Mouse (Mus musculus) embryonic facial prominence, embryonic 13.5 days (tissue): ENCODE data around the gene Olfr992. TPM values are rescaled to one million over a fixed set of nuclear protein-coding genes. Genes with fewer than 3 reads are reported as not detected.
"Not testable (repeated sequence)": the region's sequence is repeated elsewhere in the genome, so short reads cannot be mapped to it uniquely, and the experiment has no call there.

Source experiments
- ATAC-seq: fragments of 200-750 bp; cut with Nextera tagmentation; 2 replicates; pipeline ENCODE4 v1.8.0; 2017; ENCODE audit warnings: low read depth; ENCODE audit not compliant: insufficient number of reproducible peaks, insufficient read depth, low FRiP score, low TSS enrichment
- H3K27ac ChIP-seq: fragments of 300-500 bp; sonication (generic); 2 replicates; pipeline ENCODE4 v1.5.1; 2015; ENCODE audit warnings: moderate library complexity, mild to moderate bottlenecking, inconsistent platforms
- H3K27me3 ChIP-seq: fragments of 300-500 bp; sonication (generic); 2 replicates; pipeline ENCODE4 v1.6.1; 2015; ENCODE audit warnings: mild to moderate bottlenecking, inconsistent platforms
- H3K36me3 ChIP-seq: fragments of 300-500 bp; sonication (generic); 2 replicates; pipeline ENCODE4 v1.6.1; 2015; ENCODE audit warnings: mild to moderate bottlenecking, inconsistent platforms
- H3K4me1 ChIP-seq: fragments of 300-500 bp; sonication (generic); 2 replicates; pipeline ENCODE4 v1.6.1; 2015; ENCODE audit warnings: inconsistent platforms
- H3K4me2 ChIP-seq: fragments of 300-500 bp; sonication (generic); 2 replicates; pipeline ENCODE4 v1.6.1; 2015; ENCODE audit warnings: moderate library complexity, mild to moderate bottlenecking, inconsistent platforms
- H3K4me3 ChIP-seq: fragments of 300-500 bp; sonication (generic); 2 replicates; pipeline ENCODE4 v1.5.1; 2015; ENCODE audit warnings: mild to moderate bottlenecking, inconsistent platforms
- H3K9ac ChIP-seq: fragments of 300-500 bp; sonication (generic); 2 replicates; pipeline ENCODE4 v1.6.1; 2015; ENCODE audit warnings: mild to moderate bottlenecking, inconsistent platforms
- H3K9me3 ChIP-seq: fragments of 300-500 bp; sonication (generic); 2 replicates; pipeline ENCODE4 v1.6.1; 2016; ENCODE audit warnings: inconsistent platforms
- WGBS: fragments of 180-500 bp; shearing (Covaris S2); methylation state at CpG from one replicate; pipeline ENCODE4 v1.1.7; 2015; ENCODE audit warnings: mixed read lengths; 5-methylcytosine and 5-hydroxymethylcytosine counted together
- polyA plus RNA-seq: library from polyadenylated mRNA; unstranded; fragments of >200 nt; fragmentation: Nextera tagmentation; extraction: Ambion mirVana; gene quantifications from 2 replicates; pipeline ENCODE4 v1.2.1, GENCODE M21; 2015

The Olfr992 gene
- polyA plus RNA-seq, result not detected in 2 replicates

- H3K27ac ChIP-seq, result no peak within 1 kb of the TSS
- H3K27me3 ChIP-seq, result no peaks in the 10 kb centered on the region
- no peaks in the 10 kb centered on the region for H3K4me1 ChIP-seq
- H3K9ac ChIP-seq, result no peak within 1 kb of the TSS
- WGBS, result 53% methylated on average over 2 of the region's 2 CpGs
- no peak within 1 kb of the TSS for H3K4me3 ChIP-seq
- no peak within 1 kb of the TSS for H3K4me2 ChIP-seq
- H3K9me3 ChIP-seq, result no peaks in the 10 kb centered on the region
- no peaks in the 10 kb centered on the region for H3K36me3 ChIP-seq
- ATAC-seq, result no peak
Measured at GRCm38 (mm10) chr2:85409369-85409768, at the start of gene Olfr992. Olfr992 (minus strand) TSS chr2:85409469.

GRCm38 (mm10) chr2:85443539-85443938, 34.3 kb upstream of the Olfr992 start, which contains the start of gene Olfr995:
Olfr995 (minus strand) TSS chr2:85443639.
- H3K4me3 ChIP-seq, result no peak within 1 kb of the TSS
- H3K36me3 ChIP-seq, result no peaks in the 10 kb centered on the region
- no peak within 1 kb of the TSS for H3K9ac ChIP-seq
- H3K27me3 ChIP-seq, result no peaks in the 10 kb centered on the region
- no peaks in the 10 kb centered on the region for H3K9me3 ChIP-seq
- no peak within 1 kb of the TSS for H3K4me2 ChIP-seq
- WGBS, result 25% methylated on average over 1 of the region's 1 CpGs
- H3K27ac ChIP-seq, result no peak within 1 kb of the TSS
- H3K4me1 ChIP-seq, result no peaks in the 10 kb centered on the region
- ATAC-seq, result no peak

GRCm38 (mm10) chr2:85442546-85442945, 33.3 kb upstream of the Olfr992 start:
- ATAC-seq, result no peak
- H3K9me3 ChIP-seq, result no peaks in the 10 kb centered on the region
- H3K27me3 ChIP-seq, result no peaks in the 10 kb centered on the region
- no peaks in the 10 kb centered on the region for H3K36me3 ChIP-seq
- no peak overlapping the region for H3K4me2 ChIP-seq
- no peaks in the 10 kb centered on the region for H3K4me1 ChIP-seq
- no peak overlapping the region for H3K27ac ChIP-seq
- H3K4me3 ChIP-seq, result no peak overlapping the region
- H3K9ac ChIP-seq, result no peak overlapping the region

DNA sequence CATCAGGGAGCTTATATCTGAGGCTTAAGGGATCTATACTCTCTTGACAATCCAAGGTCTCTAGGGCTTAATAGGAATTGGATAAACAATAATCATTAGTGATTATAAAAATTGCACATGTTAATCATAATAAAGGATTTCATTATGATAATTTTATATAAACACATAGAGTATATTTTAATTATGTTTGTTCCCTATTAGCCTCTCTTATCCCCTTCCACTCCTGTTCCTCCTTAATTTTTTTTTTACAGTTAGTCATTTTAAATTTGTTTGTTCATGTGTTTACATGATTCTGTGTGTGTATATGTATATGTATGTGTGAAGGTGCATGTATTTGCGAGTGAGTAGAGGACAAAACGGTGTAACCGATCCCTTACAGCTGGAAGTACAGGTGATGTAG, 27.1 kb upstream of the Olfr992 start, which contains the start of gene Olfr994:
Olfr994 (minus strand) TSS at position 101 of the 400 bp plus-strand sequence.
- Histone ChIP-seq H3K4me3 (no peak within 1 kb of the TSS), H3K4me1 (no peaks in the 10 kb centered on the region), H3K9ac (no peak within 1 kb of the TSS), H3K9me3 (no peaks in the 10 kb centered on the region), H3K27me3 (no peaks in the 10 kb centered on the region), H3K4me2 (no peak within 1 kb of the TSS), H3K27ac (no peak within 1 kb of the TSS), H3K36me3 (no peaks in the 10 kb centered on the region)
- 93% methylated on average over 3 of the region's 3 CpGs for WGBS
- ATAC-seq, result no peak

- Histone ChIP-seq H3K4me3 (no peak overlapping the region), H3K27ac (no peak overlapping the region), H3K4me2 (no peak overlapping the region), H3K36me3 (no peaks in the 10 kb centered on the region), H3K9ac (no peak overlapping the region), H3K4me1 (no peaks in the 10 kb centered on the region), H3K27me3 (no peaks in the 10 kb centered on the region), H3K9me3 (no peaks in the 10 kb centered on the region)
- 78% methylated on average over 1 of the region's 1 CpGs for WGBS
- no peak for ATAC-seq
Measured at GRCm38 (mm10) chr2:85425893-85426292, 16.6 kb upstream of the Olfr992 start.

DNA sequence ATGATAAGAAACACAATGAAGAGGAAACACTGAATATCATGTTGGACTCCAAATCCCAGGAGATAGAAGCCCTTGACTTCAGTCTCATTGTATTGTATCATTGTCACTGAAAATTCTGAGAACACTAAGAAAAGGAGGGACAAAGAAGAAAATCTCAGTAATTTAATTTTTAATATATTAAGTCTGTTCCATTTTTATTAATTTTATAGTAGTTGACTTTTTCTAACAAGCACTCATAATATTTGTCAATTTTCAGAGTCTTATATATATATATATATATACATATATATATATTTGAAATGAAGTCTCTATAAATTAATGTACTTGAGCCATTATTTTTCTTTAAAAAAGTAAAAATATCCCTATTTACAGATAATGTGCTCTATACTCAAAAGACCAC, 5.5 kb upstream of the Olfr992 start, which contains the start of gene Olfr993:
Olfr993 (minus strand) TSS at position 101 of the 400 bp plus-strand sequence.
- H3K27me3 ChIP-seq, result no peaks in the 10 kb centered on the region
- no peaks in the 10 kb centered on the region for H3K9me3 ChIP-seq
- no peaks in the 10 kb centered on the region for H3K36me3 ChIP-seq
- no peak within 1 kb of the TSS for H3K9ac ChIP-seq
- H3K4me1 ChIP-seq, result no peaks in the 10 kb centered on the region
- no peak within 1 kb of the TSS for H3K4me2 ChIP-seq
- H3K27ac ChIP-seq, result no peak within 1 kb of the TSS
- H3K4me3 ChIP-seq, result no peak within 1 kb of the TSS
- ATAC-seq, result no peak

DNA sequence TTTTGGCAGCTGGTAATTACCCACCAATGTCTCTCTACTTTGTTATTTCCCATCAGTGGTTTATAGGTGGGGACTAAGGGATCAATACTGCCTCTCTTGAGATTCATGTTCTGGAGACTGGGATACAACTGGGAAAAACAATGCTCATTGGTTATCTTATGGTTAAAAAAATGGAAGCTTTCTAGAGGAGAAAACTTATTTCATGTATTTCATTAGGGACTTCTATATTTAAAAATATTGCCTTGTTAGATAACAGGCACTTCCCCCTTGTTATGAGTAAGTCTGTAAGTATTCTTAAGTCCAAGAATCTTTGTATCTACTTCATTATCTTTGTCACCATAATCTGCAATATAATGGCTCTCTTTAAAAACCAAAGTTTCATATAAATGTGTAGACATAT, 46.1 kb downstream of the Olfr992 start, which contains the start of gene Olfr988:
Olfr988 (minus strand) TSS at position 101 of the 400 bp plus-strand sequence.
- H3K4me3 ChIP-seq, H3K4me1 ChIP-seq, H3K9me3 ChIP-seq, H3K9ac ChIP-seq, H3K4me2 ChIP-seq, H3K27ac ChIP-seq, H3K36me3 ChIP-seq, ATAC-seq, H3K27me3 ChIP-seq: not testable (repeated sequence)

Other genes starting within 250 kb of the Olfr992 start
- 0.59 and 0.61 TPM in 2 replicates for gene Lrrc55, start 212.3 kb downstream of the Olfr992 start, polyA plus RNA-seq
- gene Olfr987, start 70.2 kb downstream of the Olfr992 start, polyA plus RNA-seq, result not detected in 2 replicates
- not detected in 2 replicates for gene Olfr988, start 46.2 kb downstream of the Olfr992 start, polyA plus RNA-seq
- gene Olfr993, start 5.4 kb upstream of the Olfr992 start, polyA plus RNA-seq, result not detected in 2 replicates
- gene Olfr994, start 27.0 kb upstream of the Olfr992 start, polyA plus RNA-seq, result not detected in 2 replicates
- gene Olfr995, start 34.2 kb upstream of the Olfr992 start, polyA plus RNA-seq, result not detected in 2 replicates
- gene 4833423E24Rik, start 109.6 kb upstream of the Olfr992 start, polyA plus RNA-seq, result 1.6 and 2.8 TPM in 2 replicates
- gene Olfr996, start 169.7 kb upstream of the Olfr992 start, polyA plus RNA-seq, result not detected in 2 replicates
- gene Olfr998, start 179.5 kb upstream of the Olfr992 start, polyA plus RNA-seq, result not detected in 2 replicates
- gene Olfr1000, start 202.4 kb upstream of the Olfr992 start, polyA plus RNA-seq, result not detected in 2 replicates
- not detected in 2 replicates for gene Olfr1002, start 241.2 kb upstream of the Olfr992 start, polyA plus RNA-seq